Mouse (Mus musculus) spleen, adult 2 months (tissue): ENCODE measurements around the gene Fshr.

ENCODE experiments used
- CTCF ChIP-seq: fragments of 200-500 bp; IDR thresholded peaks from 2 replicates; pipeline ENCODE4 v1.5.1; 2011; ENCODE audit warnings: mild to moderate bottlenecking, inconsistent platforms; ENCODE audit not compliant: insufficient read depth, insufficient read length, insufficient replicate concordance; ENCODE audit errors: extremely low read depth
- POLR2A ChIP-seq: fragments of 200-500 bp; IDR thresholded peaks from 2 replicates; pipeline ENCODE4 v1.6.1; 2011; ENCODE audit warnings: low read depth, low read length, inconsistent platforms

DNA sequence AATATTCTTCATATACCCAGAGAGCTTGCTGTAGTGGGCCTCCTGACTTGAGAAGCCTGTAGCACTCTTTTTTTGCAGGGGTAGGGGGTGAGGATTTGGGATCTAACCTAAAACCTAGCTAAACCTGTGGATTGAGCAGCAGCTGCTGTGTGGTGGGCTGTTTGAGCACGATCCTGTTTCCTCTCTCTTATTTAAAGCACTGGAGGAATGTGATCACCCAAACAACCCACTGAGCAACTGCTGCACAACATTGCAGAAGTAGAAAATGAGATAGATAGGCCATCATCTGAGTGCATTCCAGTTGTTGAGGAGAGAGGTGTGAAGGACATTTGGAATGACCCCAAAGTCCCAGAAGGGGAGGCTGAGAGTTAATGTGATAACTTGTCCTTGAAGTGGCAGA, 202.2 kb downstream of the Fshr start:
- TF ChIP-seq POLR2A (no peak), CTCF (no peak)
